13 mouse cellular contexts compared by ENCODE assay signal in the genomic region with DNA sequence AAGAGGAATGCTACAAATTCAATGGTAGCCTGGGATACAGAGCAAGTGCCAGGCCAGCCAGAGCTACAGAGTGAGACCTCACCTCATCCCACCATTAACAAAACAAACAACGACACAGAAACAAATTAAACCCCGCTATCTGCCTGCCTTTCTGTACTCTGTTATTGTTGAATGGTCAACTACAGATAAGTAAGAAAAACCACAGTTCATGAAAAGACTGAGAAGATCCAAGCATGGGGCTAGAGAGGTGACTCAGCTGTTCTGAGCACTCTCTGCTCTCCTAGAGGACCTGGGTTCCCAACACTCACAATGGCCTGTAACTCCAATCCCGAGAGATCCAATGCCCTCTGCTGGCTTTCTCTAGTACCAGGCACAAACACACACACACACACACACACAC. TPM values are rescaled to one million over a fixed set of nuclear protein-coding genes. Genes with fewer than 3 reads are reported as not detected.
"Had no signal": no experiment of that assay in that cellular context is flagged by ENCODE, and none has a peak within 500 bp of the region (broad histone marks: within the 10 kb centered on the region; RNA-seq: fewer than 3 reads in every experiment).

No protein-coding gene starts in this region.

- DNase-seq: liver, postnatal 0 days; lung, adult 2 months; lung, postnatal 14 days; lung, postnatal 36 days; right cerebral cortex, postnatal 14 days; thymus, adult 2 months; thymus, postnatal 25 days; thymus, postnatal 4 days had no signal

- ATAC-seq: liver, postnatal 0 days; lung, postnatal 0 days; midbrain, embryonic 13.5 days; midbrain, embryonic 15.5 days had no signal

RNA-seq across cellular contexts. Expression of a gene that starts 45.6 kb away (rescaled TPM):
- total RNA-seq: monocyte, adult 5-6 weeks; neutrophil, adult 5-6 weeks had no signal
